Mouse (Mus musculus) left cerebral cortex, postnatal 36 days (tissue): ENCODE measurements around the gene P4ha2. TPM values are rescaled to one million over a fixed set of nuclear protein-coding genes. Genes with fewer than 3 reads are reported as not detected.
"Not testable (repeated sequence)": the region's sequence is repeated elsewhere in the genome, so short reads cannot be mapped to it uniquely, and the experiment has no call there.

Experiments
- DNase-seq, 2 experiments: peaks; one replicate each; pipeline ENCODE4 v3.0.0; 2021 to 2022; ENCODE audit warnings: low spot score in 2 of 2, mixed read lengths in 1 of 2
- intact Hi-C: fragments of 180-260 bp; cut with DNase I; formaldehyde crosslinking; loops from one replicate; pipeline ENCODE4 v1.15.1; 2025
- total RNA-seq, 2 experiments: library from RNA; stranded (reverse); gene quantifications; 2 replicates each; pipeline ENCODE4 v1.2.3; 2021

The P4ha2 gene
- total RNA-seq, 2 experiments from 2014 or later, result 15.4 to 21.4 TPM

DNA sequence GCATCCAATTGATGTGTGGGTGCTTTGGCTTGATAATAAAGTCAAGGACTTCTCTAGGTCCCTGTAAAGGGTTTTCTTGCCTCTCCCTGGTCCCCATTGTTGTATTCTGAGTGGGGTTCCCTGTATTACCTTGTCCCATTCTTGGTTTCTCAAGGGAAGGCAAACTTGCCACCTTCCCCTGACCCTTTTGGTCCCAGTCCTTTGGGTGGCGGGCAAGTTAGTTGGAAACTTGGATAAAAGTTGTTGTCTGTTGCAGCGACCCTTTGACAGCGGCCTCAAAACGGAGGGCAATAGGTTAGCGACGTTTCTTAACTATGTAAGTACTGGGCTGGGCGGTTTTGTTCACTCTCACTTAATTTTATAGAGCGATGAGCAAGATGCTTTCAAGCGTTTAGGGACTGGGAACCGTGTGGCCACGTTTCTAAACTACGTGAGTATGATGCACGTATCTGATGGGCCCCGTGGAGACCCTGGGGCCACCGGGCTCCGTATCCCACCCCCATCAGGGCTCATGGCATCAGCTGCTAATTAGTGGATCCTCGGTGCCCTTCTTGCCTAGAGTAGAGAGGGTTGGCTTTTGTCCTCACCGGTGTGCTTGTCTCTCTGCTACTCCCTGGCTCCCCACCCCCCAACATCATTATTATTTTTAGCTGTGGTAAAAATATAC lies 26.2 kb downstream of the P4ha2 start:
- DNase-seq, result no peak
- intact Hi-C loops, result loop anchor here (10.0 kb wide), 1 partner anchor 409 kb away; no protein-coding TSS in a partner anchor

DNA sequence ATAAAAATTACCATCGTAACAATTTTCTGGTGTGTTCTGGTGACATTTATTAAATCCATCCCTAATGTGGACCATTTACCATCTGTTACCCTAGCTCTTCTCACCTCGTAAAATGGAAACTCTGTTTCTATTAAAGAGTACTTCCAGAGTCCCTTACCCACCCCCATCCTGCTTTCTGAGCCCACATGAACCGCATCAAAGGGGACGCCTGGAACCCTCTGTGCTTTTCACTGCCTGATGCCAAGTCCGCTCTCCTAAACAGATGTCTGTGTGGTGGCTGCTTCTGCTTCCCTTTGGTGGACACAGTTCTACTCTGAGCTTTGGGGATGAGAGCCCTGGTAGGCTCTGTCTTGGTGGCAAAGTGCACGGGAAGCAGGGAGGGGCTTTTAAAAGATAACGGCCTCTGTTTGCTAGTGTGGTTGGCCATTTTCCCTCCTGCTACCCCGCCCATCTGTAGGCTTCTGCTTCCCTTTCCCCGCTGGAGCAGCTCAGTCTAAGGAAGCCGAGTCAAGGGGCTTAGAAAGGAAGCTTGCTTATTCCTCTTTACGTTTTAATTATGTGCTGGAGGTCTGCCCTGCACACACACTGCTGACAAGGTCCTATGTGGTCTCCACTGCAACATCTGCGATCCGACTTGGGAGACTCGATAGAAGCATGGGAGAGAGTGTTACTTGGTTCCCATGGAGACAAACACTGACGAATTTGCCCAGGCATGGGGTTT lies 26.9 kb downstream of the P4ha2 start:
- no peak for DNase-seq
- intact Hi-C loops, result loop anchor here (10.0 kb wide), 1 partner anchor 408 kb away; no protein-coding TSS in a partner anchor

- no peak for DNase-seq
- intact Hi-C loops, result loop anchor here (10.0 kb wide), 1 partner anchor 407 kb away; no protein-coding TSS in a partner anchor
Observed at GRCm38 (mm10) chr11:54127397-54127796, 27.5 kb downstream of the P4ha2 start.

DNA sequence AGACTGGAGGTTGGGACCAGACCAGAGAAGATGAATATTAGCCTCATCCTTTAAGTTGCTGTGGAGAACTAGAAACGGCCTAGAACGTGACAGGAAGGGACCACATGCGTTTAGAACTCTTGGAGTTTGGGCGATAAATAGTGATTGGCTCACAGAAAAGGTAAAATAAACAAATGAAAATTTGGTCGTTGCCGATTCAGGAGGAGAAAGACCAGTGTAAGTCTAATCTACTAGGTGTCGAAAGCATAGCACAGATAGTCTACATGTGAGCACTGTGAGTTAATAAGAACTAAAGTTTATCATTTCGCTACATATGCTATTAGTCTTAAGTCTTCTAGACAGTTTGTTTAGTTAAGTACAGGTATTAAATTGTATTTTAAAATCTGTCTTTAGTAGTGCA lies 30.1 kb downstream of the P4ha2 start:
- no peak for DNase-seq
- intact Hi-C loops, result loop anchor here (10.0 kb wide), 1 partner anchor 405 kb away; no protein-coding TSS in a partner anchor

DNA sequence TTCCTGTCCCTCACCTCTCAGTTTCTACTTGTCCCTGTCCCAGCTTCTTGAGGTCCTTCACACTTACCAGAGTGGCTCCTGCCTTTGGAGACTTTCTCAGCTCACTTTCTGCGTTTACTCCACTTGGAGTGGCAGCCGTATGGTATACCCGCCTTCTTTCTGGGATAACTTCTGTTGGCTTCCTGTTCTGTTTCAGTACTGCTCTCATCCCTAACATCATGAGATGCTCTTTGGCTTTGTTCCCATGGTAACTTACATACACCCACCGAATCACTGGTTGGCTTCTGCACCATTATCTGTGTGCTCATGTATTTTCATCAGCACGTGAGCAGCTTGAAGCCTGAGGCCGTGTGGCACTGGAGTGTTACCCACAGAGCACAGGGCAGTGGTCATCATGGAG lies 30.8 kb downstream of the P4ha2 start:
- intact Hi-C loops, result no loop called here
- no peak for DNase-seq

DNA sequence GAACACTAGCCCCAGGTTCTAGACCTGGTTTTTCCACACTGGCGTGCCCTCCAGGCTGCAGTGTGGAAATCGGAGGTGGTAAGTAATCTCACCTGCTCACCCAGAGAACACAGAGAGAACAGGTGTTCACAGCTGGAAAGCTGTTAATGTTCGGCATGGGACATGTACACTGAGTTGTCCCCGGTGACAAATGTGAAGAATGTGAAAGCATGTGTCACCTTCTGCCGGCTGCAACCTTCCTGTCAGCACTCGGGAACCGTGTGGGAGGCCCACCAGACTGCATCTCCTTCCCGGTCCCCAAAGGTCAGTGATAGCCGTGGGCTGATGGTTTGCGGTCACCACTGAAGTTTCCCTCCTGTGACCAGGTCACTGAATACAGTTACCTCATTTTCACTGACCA lies 32.4 kb downstream of the P4ha2 start:
- no peak for DNase-seq
- intact Hi-C loops, result no loop called here

DNA sequence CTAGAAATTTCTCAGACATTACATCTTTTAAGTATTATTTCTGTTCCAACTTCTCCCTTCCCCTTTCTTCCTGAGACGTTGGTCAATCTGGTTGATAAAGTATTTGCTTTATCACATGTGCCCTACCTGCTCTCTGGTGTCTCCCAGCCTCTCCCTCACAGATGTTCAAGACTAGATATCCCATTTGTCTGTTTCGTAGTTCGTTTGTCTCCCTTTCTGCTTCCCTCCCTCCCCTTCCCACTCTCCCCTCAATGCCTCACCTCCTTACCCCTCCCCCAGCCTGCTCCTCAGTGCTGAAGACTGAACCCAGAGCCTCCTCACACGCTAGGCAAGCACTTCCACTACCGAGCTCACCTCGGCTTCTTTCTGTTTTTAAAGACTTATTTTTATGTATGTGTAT lies 35.0 kb downstream of the P4ha2 start:
- intact Hi-C loops, result no loop called here
- DNase-seq, result no peak

GRCm38 (mm10) chr11:54140159-54140558 lies 40.3 kb downstream of the P4ha2 start:
- DNase-seq, intact Hi-C loops: not testable (repeated sequence)

DNA sequence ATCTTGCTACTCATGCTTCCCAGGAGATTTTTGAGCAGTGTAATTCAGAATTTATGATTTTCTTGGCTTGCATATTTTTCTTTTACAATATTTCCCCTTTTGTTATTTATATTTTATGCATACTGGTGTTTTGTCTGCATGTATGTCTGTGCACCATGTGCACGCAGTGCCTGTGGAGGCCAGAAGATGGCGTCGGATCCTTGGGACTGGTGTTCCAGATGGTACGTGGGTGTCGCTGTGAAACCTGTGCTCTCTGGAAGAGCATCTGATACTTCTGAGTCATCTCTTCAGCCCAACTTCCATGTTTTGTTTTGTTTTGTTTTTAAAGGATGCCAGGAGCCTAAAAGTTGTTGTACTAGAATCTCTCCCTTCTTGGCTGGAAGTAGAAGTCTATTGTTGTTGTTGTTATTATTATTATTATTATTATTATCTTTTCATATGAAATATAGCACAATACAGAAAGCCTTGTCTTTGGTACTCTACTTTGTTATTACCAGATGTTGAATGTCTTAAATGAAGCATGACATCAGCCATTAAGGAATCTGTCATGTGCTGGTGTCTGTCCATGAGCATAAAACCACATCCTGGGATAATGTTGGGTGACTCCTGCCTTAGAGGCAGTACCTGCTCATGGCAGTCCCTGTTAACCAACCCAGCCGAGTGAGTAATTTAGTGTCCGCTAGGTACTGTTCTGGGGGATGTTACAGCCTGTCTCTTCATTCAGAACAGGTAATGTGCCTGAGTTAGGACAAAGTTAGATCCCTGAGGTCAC lies 41.5 kb downstream of the P4ha2 start:
- no peak for DNase-seq
- intact Hi-C loops, result no loop called here

DNA sequence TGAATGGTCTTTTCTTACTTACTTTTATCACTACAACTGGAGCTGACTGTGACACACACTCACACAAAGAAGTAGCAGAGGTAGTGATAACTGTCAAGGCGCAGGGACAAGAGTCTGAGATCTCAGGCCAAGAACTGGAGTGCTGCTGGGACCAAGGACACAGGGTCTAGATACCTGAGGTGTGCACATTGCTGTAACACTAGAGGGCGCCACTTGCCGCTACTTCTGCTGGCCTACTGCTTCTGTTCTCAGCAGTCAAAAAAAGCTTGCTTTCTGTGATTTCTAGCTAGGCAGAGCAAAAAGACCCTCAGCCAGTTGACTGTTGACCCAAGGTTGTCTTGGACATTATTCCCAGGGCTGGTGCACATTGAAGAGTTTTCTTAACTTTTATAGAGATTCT lies 45.0 kb downstream of the P4ha2 start:
- peak in 1 of 2 experiments; percentile 65 for DNase-seq
- intact Hi-C loops, result loop anchor here (2.0 to 5.0 kb wide), 2 partner anchors 67 to 112 kb away; no protein-coding TSS in a partner anchor

GRCm38 (mm10) chr11:54145990-54146389 lies 46.1 kb downstream of the P4ha2 start:
- no peak for DNase-seq
- intact Hi-C loops, result loop anchor here (2.0 to 5.0 kb wide), 2 partner anchors 66 to 111 kb away; no protein-coding TSS in a partner anchor

DNA sequence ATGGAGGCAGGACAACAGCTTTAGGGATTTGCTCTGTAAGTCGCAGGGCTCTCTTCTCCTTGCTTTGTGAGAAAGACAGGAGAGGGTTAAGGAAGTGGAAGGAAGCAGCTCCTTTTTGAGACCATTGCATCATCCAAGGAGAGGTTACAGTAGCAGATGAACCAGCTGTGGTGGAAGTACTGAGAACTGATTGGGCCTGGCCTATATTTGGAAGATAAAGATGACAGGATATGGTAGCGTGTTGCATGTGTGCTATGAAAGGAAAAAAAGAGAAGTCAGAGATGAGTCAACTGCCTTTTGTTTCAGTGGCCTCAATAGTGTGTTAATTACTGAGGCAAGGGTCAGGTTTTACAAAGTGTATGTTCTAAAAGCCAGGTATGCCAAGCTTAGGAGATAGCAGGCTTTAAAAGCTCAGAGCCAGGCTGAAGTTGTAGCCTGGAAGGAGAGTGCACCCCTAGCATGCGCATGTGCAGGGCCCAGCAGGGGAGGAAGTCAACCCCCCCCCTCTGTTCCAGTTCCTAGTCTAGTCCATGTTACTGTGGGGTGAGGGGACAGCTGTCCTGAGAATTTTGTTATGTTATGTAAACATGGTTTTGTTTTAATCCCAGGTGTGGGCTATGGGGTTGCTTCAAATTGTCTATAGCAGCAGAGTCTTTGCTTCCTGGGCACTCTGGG lies 50.0 kb downstream of the P4ha2 start:
- no peak for DNase-seq
- intact Hi-C loops, result loop anchor here (5.0 kb wide), 1 partner anchor 62 kb away; no protein-coding TSS in a partner anchor

- intact Hi-C loops, result no loop called here
- DNase-seq, result no peak
Observed at GRCm38 (mm10) chr11:54151141-54151540, 51.2 kb downstream of the P4ha2 start.

- intact Hi-C loops, result no loop called here
- no peak for DNase-seq
Observed at GRCm38 (mm10) chr11:54152957-54153356, 53.1 kb downstream of the P4ha2 start.

DNA sequence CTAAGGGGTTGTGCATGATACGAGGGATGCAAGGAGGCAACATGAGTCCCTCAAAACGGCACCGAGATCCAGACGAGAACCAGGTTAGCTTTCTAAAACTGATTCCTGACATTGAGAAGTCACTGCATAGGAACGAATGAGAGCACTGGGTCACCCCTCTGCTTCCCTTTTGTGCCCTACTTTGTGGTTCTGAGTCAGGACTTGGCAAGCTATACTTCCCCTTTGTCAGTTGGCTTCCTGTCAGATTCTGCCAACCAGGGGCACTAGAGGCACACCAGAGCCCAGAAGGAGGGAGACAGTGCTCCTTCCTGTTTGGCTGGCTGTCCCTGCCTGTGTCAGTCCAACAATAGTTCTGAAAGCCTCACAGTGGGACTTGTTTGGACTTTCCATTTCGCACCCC lies 56.0 kb downstream of the P4ha2 start:
- intact Hi-C loops, result no loop called here

DNA sequence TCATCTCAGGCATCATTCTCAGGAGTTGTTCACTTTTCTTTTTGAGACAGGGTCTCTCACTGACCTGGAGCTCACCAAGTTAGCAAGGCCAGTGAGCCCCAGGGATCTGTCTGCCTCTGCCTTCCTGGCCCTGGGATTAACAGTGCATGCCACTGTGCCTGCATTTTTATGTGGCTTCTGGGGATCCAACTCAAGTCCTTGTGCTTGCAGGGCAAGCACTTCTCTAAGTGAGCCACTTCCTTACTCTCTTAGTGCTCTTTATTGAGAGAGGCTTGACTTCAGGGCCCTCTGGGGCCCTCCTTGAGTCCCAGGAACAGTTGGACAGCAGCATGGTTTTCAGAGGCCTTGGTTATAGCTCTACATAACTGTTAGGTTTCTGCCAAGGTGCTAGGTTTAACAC lies 56.6 kb downstream of the P4ha2 start:
- no peak for DNase-seq
- intact Hi-C loops, result no loop called here

More for the DNA sequence above, 56.0 kb downstream of the P4ha2 start:
- DNase-seq, result peak; percentile 17 to 25

- no peak for DNase-seq
Observed at GRCm38 (mm10) chr11:54157586-54157985, 57.7 kb downstream of the P4ha2 start.

GRCm38 (mm10) chr11:54160435-54160834 lies 60.5 kb downstream of the P4ha2 start:
- DNase-seq, result no peak
- intact Hi-C loops, result no loop called here

More at GRCm38 (mm10) chr11:54157586-54157985, 57.7 kb downstream of the P4ha2 start:
- intact Hi-C loops, result no loop called here

DNA sequence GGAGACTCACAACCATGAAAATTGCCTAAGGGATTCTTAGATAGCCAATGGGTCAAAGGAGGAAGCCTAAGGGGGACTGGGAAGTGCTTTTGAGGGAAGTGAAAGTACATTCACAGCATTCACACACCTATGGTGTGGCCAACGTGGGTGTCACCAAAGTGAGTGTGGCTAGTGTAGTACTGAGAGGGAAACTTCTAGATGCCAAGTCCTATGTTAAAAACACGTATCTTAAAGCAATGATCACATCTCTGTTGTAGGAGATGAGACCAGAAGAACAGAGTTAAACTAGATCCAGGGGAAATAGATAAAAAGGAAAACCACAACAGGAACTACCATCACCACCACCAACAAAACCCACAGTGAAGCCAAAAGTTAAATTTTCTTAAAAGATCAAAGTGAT lies 61.0 kb downstream of the P4ha2 start:
- intact Hi-C loops, result no loop called here
- no peak for DNase-seq
